Mouse (Mus musculus) gastrocnemius, postnatal 4 days (tissue): Measurements from ENCODE around the gene Mgarp. TPM values are rescaled to one million over a fixed set of nuclear protein-coding genes. Genes with fewer than 3 reads are reported as not detected.
"Not testable (repeated sequence)": the region's sequence is repeated elsewhere in the genome, so short reads cannot be mapped to it uniquely, and the experiment has no call there.

Experiments
- DNase-seq, 2 experiments: peaks; one replicate each; pipeline ENCODE4 v3.0.0; 2021 to 2022; ENCODE audit warnings: low spot score in 2 of 2, mixed read lengths in 2 of 2
- total RNA-seq, 2 experiments: library from RNA; stranded (reverse); gene quantifications; 2 replicates each; pipeline ENCODE4 v1.2.3; 2021

Gene Mgarp
- total RNA-seq, 2 experiments from 2014 or later = 0.44 to 1.0 TPM

GRCm38 (mm10) chr3:51398667-51399066 lies 2.1 kb upstream of the Mgarp start:
- no peak for DNase-seq

DNA sequence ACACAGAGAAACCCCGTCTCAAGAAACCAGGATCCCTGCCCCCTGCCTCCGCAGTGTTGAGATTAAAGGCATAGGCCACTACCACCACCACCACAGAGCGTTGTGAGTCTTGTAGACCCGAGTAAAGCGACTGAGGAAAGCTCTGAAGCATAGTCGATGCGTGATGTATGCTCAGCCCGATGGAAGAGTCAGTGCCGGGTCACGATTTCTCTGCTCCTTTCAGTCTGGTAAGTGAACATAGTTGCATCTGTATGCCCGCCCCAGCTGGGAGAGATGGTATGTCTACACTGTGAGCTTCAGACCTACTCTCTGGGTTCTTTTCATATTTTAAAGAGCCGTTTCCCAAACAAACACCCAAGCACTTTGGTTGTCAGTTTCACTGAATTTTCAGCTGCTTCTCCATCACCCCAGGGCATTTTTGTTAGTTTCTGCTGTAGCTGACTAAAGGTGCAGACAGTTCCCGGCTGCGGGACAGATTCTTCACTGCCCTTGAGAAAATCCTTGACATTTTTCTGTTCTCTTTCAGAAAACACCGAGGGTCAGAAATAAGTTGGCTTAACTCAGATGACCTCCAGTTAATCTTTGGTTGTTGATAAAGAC lies 1.3 kb upstream of the Mgarp start:
- DNase-seq = no peak

- no peak for DNase-seq
Observed at GRCm38 (mm10) chr3:51395461-51396145, 935 bp downstream of the Mgarp start.

DNA sequence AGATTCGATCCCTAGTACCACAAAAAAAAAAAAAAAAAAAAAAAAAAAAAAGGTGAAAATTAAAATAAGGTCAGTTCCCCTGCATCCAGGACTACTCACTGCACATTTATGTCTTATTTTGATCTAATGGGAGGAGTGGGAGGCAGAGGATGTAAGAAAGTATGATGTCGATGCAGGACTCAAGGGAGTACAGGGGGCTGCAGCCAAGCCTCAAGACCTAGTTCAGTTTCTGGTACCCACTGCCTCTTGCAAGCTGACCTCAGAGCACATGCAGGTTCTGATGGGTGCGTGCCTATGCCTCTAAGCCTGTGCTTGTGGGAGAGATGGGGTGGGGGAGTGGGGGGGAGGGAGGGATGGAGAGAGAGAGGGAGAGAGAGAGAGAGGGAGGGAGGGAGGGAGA lies 1.7 kb downstream of the Mgarp start:
- DNase-seq = no peak

DNA sequence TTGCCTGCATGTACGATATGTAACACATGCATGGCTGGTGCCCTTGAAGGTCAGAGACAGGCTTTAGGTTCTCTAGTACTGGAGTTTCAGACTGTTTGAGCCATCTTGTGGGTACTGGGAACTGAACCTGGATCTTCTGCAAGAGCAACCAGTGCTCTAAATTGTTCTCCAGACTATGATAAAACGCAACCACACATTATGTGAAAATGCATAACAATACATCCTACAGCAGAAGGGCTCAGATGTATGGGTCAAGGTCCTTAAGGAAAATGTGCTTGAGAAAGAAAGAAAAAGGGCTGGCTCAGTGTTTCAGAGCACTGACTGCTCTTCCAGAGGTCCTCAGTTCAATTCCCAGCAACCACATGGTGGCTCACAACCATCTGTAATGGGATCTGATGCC lies 2.9 kb downstream of the Mgarp start:
- no peak for DNase-seq

- not testable (repeated sequence) for DNase-seq
Observed at GRCm38 (mm10) chr3:51393018-51393417, 3.5 kb downstream of the Mgarp start.

DNA sequence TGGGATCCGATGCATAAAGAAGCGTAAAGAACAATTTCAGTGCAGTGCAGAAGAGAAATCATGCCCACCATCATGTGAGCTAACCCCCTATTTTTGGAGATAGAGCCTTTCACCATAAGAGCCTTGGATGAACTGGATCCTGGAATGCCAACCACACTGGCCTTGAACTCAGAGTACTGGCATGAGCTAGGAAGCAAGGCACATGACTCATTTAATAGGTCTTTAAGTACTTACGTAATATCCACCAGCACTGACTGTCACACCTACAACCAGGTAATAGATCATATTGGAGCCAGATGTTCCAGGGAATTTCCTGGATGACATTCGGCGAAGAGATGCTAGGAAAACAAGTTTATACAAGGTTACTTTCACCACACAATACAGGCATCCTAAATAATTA lies 4.9 kb downstream of the Mgarp start:
- no peak for DNase-seq

DNA sequence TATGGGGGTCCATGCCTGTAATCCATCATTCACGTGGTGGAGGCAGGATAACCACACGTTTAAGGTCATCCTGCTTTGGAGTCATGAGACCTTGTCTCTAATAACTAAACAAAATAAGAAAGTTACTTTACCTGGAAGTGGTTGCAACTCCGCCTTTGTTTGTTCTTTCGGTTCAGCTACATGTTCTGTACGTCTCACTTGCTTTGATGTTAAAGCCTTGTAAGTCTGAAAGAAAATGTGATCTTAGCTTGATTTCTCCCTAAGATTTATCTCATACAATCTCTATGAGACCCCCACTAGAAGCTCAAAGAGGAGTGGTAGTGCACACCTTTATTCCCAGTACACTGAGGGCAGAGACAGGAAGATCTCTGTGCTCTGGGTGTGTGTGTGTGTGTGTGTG lies 5.4 kb downstream of the Mgarp start:
- DNase-seq = no peak

GRCm38 (mm10) chr3:51388904-51389303 lies 7.6 kb downstream of the Mgarp start:
- no peak for DNase-seq

- no peak for DNase-seq
Observed at GRCm38 (mm10) chr3:51387868-51388381, 8.6 kb downstream of the Mgarp start.

- no peak for DNase-seq
Observed at GRCm38 (mm10) chr3:51387134-51387451, 9.4 kb downstream of the Mgarp start.

DNA sequence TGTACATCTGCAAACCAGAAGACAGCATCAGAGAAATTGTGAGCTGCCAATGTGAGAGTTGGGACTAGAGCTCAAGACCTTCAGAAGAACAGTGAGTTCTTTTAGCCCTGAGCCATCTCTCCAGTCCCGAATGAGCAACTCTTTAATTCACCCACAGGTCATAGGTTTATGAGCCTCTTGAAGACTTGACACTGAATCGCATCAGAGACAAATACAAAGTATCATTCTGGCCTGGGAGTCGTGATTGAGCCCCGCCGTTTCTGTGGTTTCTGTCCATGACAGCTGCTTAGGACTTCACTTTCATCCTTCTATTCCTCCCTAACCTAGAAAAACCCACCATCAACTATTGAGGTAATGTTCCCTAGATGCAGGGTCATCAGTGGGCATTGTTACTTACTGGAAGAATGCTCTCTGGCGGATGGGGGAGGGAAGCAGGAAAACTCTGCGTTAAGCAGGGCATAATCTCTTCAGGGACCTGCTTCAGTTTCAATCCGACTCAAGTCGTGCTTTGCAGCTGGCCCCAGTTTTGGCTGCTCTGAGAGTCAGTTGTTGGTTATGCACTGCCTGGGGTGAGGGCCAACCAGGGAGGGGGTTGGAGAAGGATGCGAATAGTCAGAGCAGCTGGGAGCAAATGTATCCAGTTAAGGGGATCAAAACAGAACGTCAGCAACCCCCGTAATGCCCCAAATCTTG lies 10.0 kb downstream of the Mgarp start:
- DNase-seq = peak in 1 of 2 experiments; percentile 61

- no peak for DNase-seq
Observed at GRCm38 (mm10) chr3:51383409-51383808, 13.1 kb downstream of the Mgarp start.

GRCm38 (mm10) chr3:51380660-51381014 lies 15.9 kb downstream of the Mgarp start:
- DNase-seq = no peak

GRCm38 (mm10) chr3:51379786-51380659 lies 16.5 kb downstream of the Mgarp start:
- no peak for DNase-seq

DNA sequence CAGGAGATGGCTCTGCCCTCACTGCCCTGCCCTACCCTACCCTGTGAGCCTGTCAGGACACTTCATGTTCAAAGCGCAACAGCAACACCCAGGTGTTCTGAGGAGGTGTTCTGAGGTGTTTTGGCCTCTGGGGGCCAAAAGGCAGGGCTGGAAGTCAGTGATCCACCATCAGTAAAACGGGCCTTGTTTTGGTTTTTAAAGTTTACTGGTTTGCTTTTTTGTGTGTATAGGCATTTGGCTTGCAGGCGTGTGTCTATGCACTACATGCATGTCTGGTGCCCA lies 17.9 kb downstream of the Mgarp start:
- no peak for DNase-seq

GRCm38 (mm10) chr3:51377878-51378664 lies 18.5 kb downstream of the Mgarp start:
- no peak for DNase-seq

GRCm38 (mm10) chr3:51375307-51376265 lies 21.0 kb downstream of the Mgarp start:
- peak in 1 of 2 experiments; percentile 61 for DNase-seq

DNA sequence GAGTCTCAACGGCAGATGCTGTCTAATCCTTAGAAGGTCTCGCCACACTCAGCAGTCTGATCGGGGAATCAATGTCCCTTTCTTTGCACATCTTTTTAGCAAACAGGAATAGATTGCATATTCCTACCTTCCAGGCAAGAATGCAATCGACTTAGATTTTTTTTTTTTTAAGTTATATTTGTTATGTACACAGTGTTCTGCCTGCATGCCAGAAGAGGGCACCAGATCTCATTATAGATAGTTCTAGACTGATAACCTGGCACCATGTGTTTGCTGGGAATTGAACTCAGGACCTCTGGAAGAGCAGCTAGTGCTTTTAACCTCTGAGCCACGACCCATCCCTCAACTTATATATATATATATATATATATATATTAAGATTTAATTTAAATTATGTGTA lies 23.0 kb downstream of the Mgarp start:
- DNase-seq = no peak

- no peak for DNase-seq
Observed at GRCm38 (mm10) chr3:51372883-51373282, 23.7 kb downstream of the Mgarp start.
